Mouse (Mus musculus): Measurements from ENCODE around the gene B3glct.

Gene B3glct

DNA sequence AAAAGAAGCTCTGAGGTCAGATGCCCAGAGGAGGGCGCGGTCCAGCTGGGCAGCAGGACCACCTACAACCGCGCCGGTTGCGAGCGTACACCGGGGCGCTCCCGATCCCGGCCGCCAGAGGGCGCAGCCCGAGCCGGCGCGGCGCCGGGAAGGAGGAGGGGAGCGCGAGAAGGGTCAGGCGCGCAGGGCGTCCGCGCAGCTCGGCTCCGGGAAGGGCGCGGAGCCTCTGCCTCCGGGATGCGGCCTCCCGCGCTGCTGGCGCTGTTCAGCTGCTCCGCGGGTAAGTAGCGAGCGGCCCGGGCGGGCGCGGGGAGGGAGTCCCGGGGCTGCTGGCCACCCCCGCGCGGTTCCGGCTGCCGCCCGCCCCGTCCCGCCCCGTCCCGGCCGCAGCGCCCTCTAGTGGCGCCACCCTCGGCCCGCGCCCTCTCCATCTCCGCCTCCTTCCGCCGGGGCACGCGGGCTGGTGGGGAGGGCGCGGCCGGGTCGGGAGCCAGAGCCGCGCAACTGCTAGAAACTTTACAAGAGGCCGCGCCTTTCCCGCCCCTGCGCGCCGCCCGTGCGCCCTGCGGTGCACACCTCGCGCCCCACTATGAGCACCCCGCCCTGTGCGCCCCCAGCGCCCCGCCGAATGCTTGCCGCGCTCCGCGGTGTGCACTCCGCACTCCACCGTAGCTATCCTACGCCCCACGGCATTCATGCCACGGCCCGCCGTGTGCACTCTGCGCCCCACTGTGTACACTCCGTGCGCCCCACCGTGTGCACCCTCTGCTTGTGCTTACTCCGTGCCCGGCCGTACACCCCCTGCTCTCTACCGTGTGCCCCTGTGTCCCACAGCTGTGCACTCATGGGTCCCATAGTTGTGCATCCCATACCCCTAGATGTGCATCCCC, at the start of gene B3glct:
Gene B3glct, plus strand, starts transcription at position 131 of the 890 bp plus-strand sequence.
- peak; percentile 94 for DNase-seq (ENCODE audit: low read depth, low spot score)

DNA sequence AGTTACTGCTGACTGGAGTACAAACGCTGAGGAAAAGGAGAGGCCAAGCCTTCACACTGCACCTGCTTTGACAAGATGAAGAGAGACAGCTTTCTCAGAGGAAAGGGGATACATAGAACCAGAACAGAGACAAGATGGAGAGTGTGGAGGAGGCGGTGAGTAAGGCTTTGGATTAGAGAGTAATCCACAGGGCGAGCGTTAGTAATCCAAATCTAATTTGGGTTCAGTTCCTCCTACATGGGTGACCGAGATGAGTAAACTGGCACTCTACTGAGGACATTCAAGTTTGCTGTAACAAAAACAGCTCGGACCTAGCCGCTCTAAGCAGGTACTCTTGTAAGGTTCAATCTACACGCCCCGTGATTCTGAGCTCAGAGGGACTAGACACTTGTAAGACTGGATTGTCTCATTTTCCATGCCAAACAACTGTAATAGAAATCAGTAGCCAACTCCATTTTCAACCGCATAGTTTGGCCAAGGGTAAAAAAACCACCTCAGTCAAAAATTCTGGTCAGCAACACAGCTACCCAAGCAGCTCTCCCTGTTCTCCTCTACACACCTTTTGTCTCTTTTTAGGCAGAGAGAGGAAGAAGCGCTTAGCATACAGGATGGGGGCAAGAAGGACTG, 43.5 kb upstream of the B3glct start:
- DNase-seq (ENCODE audit: low read depth, low spot score): peak; percentile 21

DNA sequence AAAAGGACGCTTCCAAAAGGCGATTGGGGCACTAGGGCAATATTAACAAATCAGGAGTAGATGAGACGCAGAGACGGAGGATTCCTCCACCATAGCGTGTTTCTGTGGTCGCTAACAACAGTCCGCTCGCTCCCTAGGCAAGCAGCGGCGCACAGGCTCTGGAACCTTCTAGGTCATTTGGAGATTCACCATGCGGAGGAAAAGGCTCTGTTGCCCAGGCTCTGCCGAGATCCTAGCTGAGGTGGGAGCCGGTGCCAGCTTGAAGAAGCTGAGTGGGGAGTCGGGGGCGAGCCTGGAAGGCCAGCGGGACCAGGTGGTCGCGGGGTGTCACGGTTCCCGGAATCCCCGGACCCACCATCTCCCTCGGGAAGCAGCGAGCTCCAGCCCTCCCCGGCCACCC, 42.5 kb upstream of the B3glct start:
- DNase-seq (ENCODE audit: low read depth, low spot score): peak; percentile 55

DNA sequence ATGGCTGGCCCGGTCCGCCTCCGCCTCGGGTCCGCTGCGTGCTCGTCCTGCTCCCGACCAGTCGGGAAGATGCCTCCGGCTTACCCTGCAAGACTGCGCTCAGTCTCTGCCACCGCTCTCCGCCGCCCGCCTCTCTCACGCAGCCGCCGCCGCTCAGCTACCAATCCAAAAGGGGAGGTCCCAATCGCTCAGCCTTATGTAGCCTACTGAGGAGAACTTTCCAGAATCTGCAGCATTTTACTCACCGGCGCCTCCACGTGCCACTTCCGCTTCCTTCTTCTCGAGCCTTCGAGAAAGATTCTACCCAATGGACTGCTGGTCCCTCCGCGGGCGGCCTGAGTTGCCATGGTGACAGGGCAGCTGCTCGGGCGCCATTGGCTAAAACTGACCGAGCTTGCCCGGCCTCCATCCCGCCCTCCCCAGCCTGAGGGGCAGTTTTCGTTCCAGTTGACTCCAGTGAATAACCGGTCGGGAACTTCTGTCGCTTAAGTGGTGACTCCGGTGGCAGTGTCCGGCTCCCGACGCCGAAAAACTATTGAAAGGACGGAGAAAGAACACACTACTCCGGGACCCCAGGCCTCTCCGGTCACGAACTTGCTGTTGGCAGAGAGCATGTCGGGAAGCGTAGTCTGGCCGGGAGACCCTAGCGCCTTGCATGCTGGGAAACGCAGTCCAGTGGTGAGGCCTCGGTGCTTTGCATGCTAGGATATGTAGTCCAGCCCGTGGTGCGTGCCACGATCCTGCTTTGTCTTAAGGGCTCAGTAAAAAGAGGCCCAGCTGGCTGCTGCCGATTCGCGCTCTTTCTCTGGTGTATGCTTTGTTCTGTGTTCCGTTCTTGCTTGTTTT, 41.7 kb upstream of the B3glct start, which contains the start of gene Hsph1:
Gene Hsph1, minus strand, starts transcription at position 302 of the 846 bp plus-strand sequence.
- peak; percentile 99 for DNase-seq (ENCODE audit: low read depth, low spot score)

DNA sequence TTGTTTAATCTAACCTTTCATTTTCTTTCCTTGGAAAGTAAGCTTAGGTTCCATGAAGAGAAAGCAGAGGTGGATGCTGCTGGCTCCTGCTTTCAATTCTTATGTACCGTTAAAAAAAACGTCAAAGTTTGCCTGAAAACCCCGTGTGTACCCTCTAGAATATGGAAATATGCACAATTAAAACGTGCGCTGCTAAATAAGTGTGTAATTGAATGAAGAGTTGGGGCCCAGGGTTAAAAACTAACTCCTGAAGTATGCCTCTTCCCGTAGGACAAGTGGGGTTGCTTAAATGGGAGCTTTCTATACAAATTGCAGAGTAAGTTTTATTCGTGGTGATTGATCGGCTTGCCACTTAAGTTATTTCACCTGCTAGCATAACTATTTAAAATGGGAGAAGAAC, 40.7 kb upstream of the B3glct start:
- no peak for DNase-seq (ENCODE audit: low read depth, low spot score)

DNA sequence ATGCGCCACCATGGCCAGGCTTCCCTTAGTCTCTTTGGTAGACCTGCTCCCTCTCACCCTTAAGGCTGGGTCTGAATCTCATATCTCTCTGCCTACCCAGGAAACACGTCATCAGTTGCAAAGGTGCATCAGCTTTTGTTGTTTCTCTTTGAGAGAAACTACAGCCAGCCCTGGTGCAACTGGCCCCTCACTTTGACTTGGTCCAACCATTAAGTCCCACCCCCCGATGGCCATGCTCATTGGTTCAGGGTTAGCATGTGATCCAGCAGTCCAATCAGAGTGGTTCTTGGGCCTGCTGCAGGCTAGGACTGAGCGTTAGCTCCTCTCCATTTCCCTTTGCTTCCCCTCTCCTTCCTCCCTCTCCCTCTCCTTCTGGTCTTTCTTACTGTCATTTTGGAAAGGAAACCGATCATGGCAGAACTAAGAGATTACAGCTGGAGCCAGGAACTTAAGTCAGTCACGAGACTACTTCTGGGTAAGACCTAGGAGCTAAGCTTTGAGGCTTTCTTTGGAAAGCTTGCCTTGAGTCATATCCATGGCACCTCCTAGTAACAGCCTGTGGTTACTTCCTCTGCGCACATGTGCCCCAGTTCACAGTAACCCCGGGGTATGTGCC, 36.6 kb upstream of the B3glct start:
- DNase-seq (ENCODE audit: low read depth, low spot score): no peak

DNA sequence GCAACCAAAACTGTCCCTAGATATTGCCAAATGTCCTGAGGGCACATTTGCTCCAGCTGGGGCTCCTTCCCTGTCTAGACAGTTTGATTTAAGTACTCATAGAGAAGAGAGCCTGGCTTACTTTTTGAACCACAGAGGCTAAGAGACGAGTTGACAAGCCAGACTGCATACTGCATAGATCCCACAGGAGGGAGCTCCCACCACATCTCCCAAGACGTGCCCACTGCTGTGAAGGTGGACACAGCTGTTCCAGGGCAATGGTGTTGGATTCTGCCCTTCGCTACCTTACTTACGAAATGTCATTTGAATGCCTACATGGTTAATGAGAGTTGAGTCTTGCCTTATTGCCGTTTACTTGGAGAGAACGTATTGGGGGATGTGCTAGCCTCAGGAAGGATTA, 35.7 kb upstream of the B3glct start:
- DNase-seq (ENCODE audit: low read depth, low spot score): no peak

DNA sequence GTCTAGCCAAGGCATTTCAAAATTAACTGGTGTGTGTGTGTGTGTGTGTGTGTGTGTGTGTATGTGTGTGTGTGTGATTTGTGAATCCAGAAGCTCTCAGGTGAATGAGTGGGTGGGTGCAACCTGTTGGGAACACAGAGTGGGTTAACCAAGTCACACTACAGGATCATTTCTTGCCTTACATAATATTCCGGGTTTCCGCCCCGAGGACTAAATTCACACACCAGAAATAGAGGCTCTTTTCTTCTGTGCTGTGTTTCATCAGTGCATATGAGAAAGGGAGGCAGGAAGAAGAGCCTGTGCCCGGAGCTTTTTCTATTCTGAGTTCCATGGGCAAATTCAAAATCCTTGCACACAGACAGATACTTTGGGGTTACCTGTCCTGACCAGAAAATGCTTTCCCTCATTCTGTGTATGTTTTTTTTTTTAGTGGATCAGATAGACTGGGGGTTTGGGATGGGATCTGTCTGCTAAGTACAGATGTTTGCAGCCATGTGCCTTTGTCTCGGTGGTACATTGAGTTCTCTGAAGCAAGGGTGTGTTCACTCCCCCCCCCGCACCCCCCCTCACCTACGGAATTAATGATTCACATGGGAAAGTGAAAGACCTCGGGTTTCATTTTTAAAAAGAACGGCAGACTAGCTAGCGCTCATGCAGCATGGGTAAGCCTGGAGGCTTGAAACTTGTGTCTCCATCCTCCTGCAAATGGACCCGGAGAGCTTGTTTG, 35.1 kb upstream of the B3glct start:
- no peak for DNase-seq (ENCODE audit: low read depth, low spot score)

DNA sequence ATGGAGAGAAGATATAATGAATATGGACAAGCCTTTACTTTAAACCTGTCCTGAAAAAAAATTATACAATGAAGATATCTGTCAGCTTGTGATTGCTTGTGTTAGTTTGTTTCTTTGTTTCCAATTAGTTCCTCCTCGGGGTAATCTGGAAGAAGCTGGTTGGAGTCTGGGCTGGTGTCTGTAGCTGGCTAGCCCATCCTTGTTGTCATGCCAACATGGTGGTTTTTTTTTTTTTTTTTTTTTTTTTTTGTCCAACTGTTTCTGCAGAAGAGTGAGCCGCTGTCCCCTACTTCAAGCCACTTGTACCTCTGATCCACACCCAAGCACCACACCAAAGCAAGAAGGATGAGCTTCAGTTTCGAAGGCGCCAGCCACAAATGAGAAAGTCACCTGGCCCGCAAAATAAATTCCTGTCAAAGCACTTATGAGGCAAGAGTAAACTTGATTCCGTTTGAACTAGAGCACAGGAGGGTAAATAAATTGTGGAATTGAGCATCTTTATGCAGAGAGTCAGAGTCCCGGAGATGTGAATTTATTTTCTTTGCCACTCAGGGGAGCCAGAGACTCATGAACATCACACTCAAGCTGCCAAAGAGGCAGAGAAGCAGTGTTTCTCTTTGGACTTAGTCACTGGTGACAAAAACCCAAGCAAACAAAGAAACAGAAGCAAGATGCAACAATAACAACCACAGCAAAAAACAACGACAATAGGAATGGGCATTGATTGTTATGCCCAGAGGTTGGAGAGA, 30.5 kb upstream of the B3glct start:
- no peak for DNase-seq (ENCODE audit: low read depth, low spot score)

DNA sequence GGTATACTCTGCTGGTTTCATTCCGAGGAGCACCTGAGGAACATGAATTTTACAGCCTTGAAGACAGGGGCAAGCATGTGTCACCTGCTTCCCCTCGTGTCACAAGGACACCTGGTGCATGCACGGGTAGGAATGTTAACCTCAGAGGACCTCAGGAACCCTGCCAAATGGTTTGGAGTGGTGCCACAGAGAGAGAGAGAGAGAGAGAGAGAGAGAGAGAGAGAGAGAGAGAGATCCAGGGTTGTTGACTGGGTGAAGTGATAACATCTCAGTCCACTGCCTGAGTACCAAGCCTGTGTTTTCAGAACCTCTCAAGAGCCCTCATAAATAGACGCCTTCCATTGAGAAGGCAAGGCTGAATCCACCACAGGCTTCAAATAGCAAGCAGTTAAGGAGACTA, 29.8 kb upstream of the B3glct start:
- no peak for DNase-seq (ENCODE audit: low read depth, low spot score)

DNA sequence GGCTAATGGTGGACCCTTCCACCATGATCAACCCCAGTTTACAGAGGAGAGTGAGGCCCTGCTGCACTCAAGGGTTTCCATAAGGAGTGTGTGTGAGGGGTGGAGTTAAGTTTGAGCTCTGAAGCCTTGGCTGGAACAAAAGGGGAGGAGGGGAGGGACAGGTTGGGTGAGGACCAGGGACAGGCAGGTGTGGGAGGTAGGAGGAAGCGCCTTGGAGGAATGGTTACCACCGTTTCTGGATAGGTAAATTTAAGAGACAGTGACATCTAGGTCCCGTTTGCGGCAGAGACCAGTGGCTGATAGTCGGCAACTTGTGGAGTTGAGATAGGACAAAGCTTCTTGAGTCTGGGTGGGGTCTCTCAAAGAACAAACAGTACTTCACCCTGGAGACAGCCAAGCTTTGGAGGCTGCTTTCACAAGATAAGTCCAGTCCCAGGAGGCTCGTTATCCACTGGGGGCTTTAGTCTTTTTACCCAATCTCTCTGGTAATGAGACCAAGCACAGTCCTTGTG, 29.1 kb upstream of the B3glct start:
- no peak for DNase-seq (ENCODE audit: low read depth, low spot score)

DNA sequence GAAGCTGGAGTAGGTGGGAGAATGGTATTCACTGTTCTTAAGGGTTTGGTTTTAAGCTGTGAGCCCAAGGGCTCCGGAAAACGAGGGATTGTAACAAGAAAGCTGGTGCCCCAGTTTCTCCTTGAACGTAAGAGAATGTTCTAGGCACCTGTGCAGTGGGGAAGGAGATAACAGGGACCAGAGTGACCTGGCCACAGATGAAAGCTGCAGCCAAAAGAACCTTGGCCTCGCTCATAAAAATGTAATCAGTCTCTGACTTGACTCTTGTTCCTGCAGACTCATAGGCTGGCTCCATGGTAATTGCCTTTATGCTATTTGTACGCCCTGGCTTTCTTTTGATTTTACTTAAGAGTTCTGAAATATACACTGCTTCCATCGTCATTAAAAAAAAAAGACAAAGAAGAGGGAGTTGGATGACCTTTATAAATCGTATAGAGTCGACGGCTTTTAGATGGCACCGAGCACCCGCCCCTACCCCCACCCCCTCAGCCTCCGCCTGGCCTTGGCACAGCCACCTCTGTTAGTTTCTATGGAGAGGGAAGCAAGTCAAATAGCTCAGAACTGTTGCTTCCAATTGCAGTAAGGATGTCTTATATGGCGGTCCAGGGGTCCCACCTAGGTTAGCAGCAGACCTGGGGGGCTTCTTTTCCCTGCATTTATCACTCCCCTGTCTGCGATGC, 28.4 kb upstream of the B3glct start:
- DNase-seq (ENCODE audit: low read depth, low spot score): no peak

DNA sequence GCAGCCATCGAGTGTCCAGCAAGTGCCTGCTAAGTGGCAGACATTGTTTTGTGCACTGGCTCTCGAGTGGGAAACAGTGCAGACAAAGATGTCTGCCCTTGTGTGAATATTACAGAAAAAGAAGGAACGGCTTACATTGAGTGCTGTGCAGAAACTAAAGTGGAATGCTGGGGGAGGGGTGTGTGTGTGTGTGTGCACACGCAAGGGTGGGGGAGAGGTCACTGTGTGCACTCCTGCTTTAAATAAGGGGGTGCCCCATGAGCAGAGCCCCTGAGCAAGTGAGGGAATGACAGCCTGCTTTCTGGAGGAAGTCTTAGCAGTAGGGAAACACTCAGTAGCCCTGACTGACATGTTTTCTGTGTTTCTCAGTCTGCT, 27.9 kb upstream of the B3glct start:
- DNase-seq (ENCODE audit: low read depth, low spot score): no peak

DNA sequence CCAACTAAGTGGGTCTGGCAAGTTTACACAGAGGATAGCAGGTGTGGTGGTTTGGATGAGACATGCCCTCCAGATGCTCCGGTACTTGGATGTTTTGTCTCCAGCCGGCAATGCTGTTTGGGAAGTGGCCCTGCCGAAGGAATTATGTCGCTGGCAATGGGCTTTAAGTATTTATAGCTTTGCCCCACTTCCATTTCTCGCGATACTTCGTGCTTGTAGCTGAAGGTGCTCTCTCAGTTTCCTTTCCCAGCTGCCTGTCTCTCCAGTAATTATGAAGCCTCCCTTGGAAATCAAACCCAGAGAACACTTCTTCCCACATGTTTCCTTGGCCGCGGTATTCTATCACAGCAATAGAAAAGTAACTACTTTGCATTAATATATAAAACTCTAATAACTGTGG, 22.4 kb upstream of the B3glct start:
- no peak for DNase-seq (ENCODE audit: low read depth, low spot score)

DNA sequence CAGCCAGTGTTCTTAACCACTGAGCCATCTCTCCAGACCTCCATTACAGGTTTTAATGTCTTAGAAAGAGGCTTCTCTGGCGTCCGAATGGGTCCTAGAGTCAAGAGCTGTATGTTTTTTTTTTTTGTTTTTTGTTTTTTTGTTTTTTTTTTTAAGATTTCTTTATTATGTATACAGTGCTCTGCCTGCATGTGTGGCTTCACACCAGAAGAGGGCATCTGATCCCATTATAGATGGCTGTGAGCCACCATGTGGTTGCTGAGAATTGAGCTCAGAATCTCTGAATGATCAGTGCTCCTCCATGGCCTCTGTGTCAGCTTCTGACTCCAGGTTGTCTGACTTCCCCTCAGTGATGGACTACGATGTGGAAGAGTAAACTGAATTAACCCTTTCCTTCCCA, 20.0 kb upstream of the B3glct start:
- no peak for DNase-seq (ENCODE audit: low read depth, low spot score)

DNA sequence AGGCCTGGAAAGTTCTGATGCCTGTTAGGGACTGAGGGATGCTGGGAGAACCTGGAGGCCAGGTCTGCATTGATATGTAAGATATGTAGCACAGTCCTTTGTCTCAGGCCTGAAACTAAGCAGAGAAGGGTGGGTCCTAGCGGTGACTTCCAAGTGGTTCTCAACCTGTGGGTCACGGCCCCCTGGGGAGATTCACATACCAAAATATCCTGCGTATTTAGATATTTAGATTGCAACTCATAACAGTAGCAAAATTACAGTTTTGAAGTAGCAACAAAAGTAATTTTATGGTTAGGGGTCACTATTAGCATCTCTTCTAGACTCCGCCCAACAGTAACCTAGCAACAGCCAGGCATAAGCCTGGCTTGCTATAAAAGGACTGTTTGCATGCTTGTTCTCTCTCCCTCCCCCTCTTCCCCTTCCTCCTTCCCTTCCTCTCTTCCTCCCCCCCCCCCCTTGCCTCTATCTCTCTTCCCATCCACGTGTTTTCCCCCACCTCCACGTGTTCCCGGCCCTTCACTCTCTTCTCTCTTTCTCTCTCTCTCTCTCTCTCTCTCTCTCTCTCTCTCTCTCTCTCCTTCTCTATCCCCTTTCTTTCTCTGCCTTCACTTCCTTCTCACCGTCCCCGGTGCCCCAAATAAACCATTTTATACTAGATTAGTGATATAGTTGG, 19.2 kb upstream of the B3glct start:
- DNase-seq (ENCODE audit: low read depth, low spot score): no peak

DNA sequence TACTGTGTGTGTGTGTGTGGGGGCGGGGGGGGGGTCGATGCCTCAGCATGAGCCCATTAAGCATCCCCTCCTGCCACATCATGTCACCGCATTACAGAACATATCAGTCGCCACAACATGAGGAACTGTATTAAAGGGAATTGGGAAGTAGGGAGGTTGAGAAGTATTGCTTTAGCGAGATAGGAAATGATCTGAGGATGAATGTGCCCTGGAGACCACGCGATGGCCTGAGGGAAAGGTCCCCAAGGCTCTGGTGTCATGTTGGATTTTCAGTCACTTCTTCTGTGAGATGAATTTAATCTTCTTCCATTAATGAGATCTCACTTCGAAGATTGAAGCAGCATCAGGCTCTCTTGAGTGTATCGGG, 18.6 kb upstream of the B3glct start:
- no peak for DNase-seq (ENCODE audit: low read depth, low spot score)

DNA sequence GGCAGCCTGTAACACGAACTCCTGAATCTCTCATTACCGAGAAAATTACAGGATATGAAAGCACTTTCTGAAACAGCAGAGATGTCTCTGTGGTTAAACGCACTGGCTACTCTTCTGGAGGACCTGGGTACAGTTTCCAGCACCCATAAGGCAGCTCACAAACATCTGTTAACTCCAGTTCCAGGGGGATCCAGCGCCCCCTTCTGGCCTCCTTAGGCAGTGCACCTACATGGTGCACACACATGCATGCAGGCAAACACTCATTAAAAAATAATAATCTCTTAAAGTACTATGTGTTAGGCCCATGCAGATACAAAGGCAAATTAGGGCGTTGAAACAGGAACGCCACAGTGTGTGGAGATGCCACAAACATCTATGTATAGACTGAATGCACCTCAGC, 16.6 kb upstream of the B3glct start:
- no peak for DNase-seq (ENCODE audit: low read depth, low spot score)

DNA sequence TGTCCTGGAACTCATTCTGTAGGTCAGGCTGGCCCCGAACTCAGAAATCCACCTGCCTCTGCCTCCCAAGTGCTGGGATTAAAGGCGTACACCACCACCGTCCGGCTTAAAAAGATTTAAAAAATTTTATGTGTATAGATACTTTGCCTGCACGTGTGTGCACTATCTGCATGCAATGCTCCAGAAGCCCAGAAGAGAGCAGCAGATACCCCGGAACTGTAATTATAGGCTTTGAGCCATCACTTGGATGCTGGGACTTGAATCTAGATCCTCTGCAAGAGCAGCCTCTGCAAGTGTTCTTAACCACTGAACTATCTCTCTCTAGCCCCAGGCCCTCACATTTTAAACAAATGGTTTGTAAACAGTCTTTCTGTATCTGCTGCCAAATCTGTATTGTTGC, 15.1 kb upstream of the B3glct start:
- no peak for DNase-seq (ENCODE audit: low read depth, low spot score)

Measured in CD4-positive helper T cell, adult 2 months (primary cell).